21 mouse cellular contexts compared by ENCODE assay signal in the genomic region with DNA sequence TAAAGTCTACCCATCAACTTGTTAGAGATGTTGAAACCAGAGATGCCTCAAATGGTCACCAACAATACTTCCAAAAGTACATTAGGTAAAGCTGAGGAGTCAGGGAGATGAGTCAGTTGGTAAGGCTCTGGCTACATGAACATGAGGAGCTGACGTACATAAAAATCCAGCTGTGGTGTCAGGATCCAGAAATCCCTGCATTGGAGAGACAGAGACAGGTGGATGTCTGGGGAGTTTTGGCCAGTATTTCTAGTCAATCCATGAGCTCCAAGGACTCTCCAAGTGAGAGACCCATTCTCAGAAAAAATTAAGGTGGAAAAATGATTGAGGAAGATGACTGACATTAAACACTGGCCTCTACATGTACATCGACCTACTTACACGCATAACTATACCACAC.
DNase-seq lines count a peak whose midpoint lies in the region; TF ChIP-seq lines count a peak whose summit lies in the region.
"Had no signal": no experiment of that assay in that cellular context is flagged by ENCODE, and none has a peak within 500 bp of the region (broad histone marks: within the 10 kb centered on the region; RNA-seq: fewer than 3 reads in every experiment).

No protein-coding gene starts in this region.

- no peak for TF ChIP-seq CTCF in thymus, adult 2 months (IDR thresholded peaks at IDR 0.05; ENCODE audit: borderline replicate concordance, control insufficient read depth, extremely low read depth, insufficient read depth, low read length, poor library complexity)

- H3K4me1 ChIP-seq in thymus, adult 2 months (replicated peaks; ENCODE audit: control insufficient read depth, insufficient read depth, low read length), result no peaks in the 10 kb centered on the region
- H3K4me1 ChIP-seq: embryonic facial prominence, embryonic 10.5 days; embryonic facial prominence, embryonic 12.5 days; forebrain, embryonic 13.5 days; forebrain, embryonic 15.5 days had no signal

- no peak overlapping the region for H3K4me3 ChIP-seq in thymus, adult 2 months (ENCODE audit: control insufficient read depth, insufficient read depth, low read length)
- H3K4me3 ChIP-seq: embryonic facial prominence, embryonic 10.5 days; embryonic facial prominence, embryonic 12.5 days; forebrain, embryonic 13.5 days; forebrain, embryonic 15.5 days had no signal

- peak; percentile 11 for DNase-seq in heart, adult 11 months
- DNase-seq in heart, adult 18-20 months, result no peak
- peak; percentile 37 for DNase-seq in NIH3T3 (ENCODE audit: low read depth)
- no peak for DNase-seq in thymus, adult 2 months
- DNase-seq in embryo, embryonic 10.5 days (ENCODE audit: low spot score), result no peak
- DNase-seq: adrenal gland, adult 2 months; adrenal gland, postnatal 10 days; adrenal gland, postnatal 25 days; cerebellum, adult 11 months; cerebellum, adult 18-20 months; cerebellum, adult 8-10 months; cerebellum, adult 9-11 months; cerebellum, postnatal 14 days; cerebellum, postnatal 36 days; forebrain, postnatal 0 days had no signal

- no peak overlapping the region for H3K27ac ChIP-seq in thymus, adult 2 months (ENCODE audit: control insufficient read depth, insufficient read depth, low read length)
- H3K27ac ChIP-seq: embryonic facial prominence, embryonic 10.5 days; embryonic facial prominence, embryonic 12.5 days; forebrain, embryonic 13.5 days; forebrain, embryonic 15.5 days had no signal

- H3K27me3 ChIP-seq in thymus, adult 2 months (ENCODE audit: control insufficient read depth, insufficient read depth, low read length), result no peaks in the 10 kb centered on the region
- H3K27me3 ChIP-seq: CH12.LX; forebrain, embryonic 15.5 days had no signal

- H3K36me3 ChIP-seq in thymus, adult 2 months (ENCODE audit: control insufficient read depth, insufficient read depth, low read length), result no peaks in the 10 kb centered on the region
- H3K36me3 ChIP-seq: embryonic facial prominence, embryonic 10.5 days; embryonic facial prominence, embryonic 12.5 days; forebrain, embryonic 15.5 days; G1E had no signal

- WGBS in thymus, adult 2 months, result 98% methylated on average over 3 of the region's 3 CpGs

- TF ChIP-seq POLR2A in thymus, adult 2 months (IDR thresholded peaks at IDR 0.05; ENCODE audit: control insufficient read depth, extremely low read depth, insufficient read depth, low read length, poor library complexity), result no peak

Comparison
In these comparisons a context has a peak if more than half of its experiments do, and no peak if none do; other contexts are left out.
1. DNase-seq: peak in heart, adult 11 months (single experiment) and NIH3T3 (single experiment); none in heart, adult 18-20 months (0 of 2), thymus, adult 2 months (single experiment) and embryo, embryonic 10.5 days (single experiment).